Mouse (Mus musculus): Measurements from ENCODE around the gene Ppp2r5e. TPM values are rescaled to one million over a fixed set of nuclear protein-coding genes. Genes with fewer than 3 reads are reported as not detected.

The Ppp2r5e gene
- polyA plus RNA-seq, 1 experiment from 2014 or later = 19.9 TPM

- ATAC-seq (ENCODE audit: low FRiP score) = no peak
- Histone ChIP-seq H3K27me3 (no peaks in the 10 kb centered on the region), H3K4me1 (replicated peaks) (peaks cover 4% of the 10 kb centered on the region; the same call in 1 of the 2 replicates), H3K9ac (no peak overlapping the region), H3K9me3 (no peaks in the 10 kb centered on the region), H3K27ac (no peak overlapping the region), H3K4me3 (no peak overlapping the region), H3K4me2 (no peak overlapping the region), H3K36me3 (peaks cover 12% of the 10 kb centered on the region; the same call in 1 of the 2 replicates)
- WGBS = 94% methylated on average over 3 of the region's 3 CpGs
Measured at GRCm38 (mm10) chr12:75472107-75472506, 123.9 kb downstream of the Ppp2r5e start.

GRCm38 (mm10) chr12:75467814-75468213 lies 128.2 kb downstream of the Ppp2r5e start:
- 90% methylated on average over 6 of the region's 6 CpGs for WGBS
- Histone ChIP-seq H3K36me3 (peaks cover 47% of the 10 kb centered on the region), H3K4me3 (no peak overlapping the region), H3K27me3 (no peaks in the 10 kb centered on the region), H3K27ac (no peak overlapping the region), H3K9ac (no peak overlapping the region), H3K4me2 (no peak overlapping the region), H3K4me1 (replicated peaks) (peaks cover 3% of the 10 kb centered on the region; the same call in 1 of the 2 replicates), H3K9me3 (no peaks in the 10 kb centered on the region)
- no peak for ATAC-seq (ENCODE audit: low FRiP score)

GRCm38 (mm10) chr12:75467127-75467526 lies 128.9 kb downstream of the Ppp2r5e start:
- Histone ChIP-seq H3K4me3 (no peak overlapping the region), H3K27me3 (no peaks in the 10 kb centered on the region), H3K36me3 (peaks cover 49% of the 10 kb centered on the region), H3K4me2 (no peak overlapping the region), H3K4me1 (replicated peaks) (peaks cover 3% of the 10 kb centered on the region; the same call in 1 of the 2 replicates), H3K9ac (no peak overlapping the region), H3K27ac (no peak overlapping the region), H3K9me3 (no peaks in the 10 kb centered on the region)
- WGBS = 88% methylated on average over 5 of the region's 5 CpGs
- ATAC-seq (ENCODE audit: low FRiP score) = no peak

- Histone ChIP-seq H3K36me3 (peaks cover 57% of the 10 kb centered on the region), H3K27ac (no peak overlapping the region)
- 92% methylated on average over 7 of the region's 7 CpGs for WGBS
Measured at GRCm38 (mm10) chr12:75466206-75466605, 129.8 kb downstream of the Ppp2r5e start.

GRCm38 (mm10) chr12:75464016-75464769 lies 131.9 kb downstream of the Ppp2r5e start:
- Histone ChIP-seq H3K27me3 (no peaks in the 10 kb centered on the region), H3K4me3 (no peak overlapping the region), H3K4me1 (replicated peaks) (no peaks in the 10 kb centered on the region), H3K36me3 (peaks cover 72% of the 10 kb centered on the region), H3K4me2 (no peak overlapping the region), H3K27ac (no peak overlapping the region), H3K9me3 (no peaks in the 10 kb centered on the region), H3K9ac (no peak overlapping the region)
- no peak for ATAC-seq (ENCODE audit: low FRiP score)
- WGBS = 86% methylated on average over 9 of the region's 9 CpGs

More at GRCm38 (mm10) chr12:75466206-75466605, 129.8 kb downstream of the Ppp2r5e start:
- no peak overlapping the region for H3K4me3 ChIP-seq
- H3K4me2 ChIP-seq = no peak overlapping the region
- H3K9ac ChIP-seq = no peak overlapping the region
- H3K4me1 ChIP-seq (replicated peaks) = peaks cover 3% of the 10 kb centered on the region; the same call in 1 of the 2 replicates
- ATAC-seq (ENCODE audit: low FRiP score) = no peak
- no peaks in the 10 kb centered on the region for H3K27me3 ChIP-seq
- no peaks in the 10 kb centered on the region for H3K9me3 ChIP-seq

GRCm38 (mm10) chr12:75460561-75460960 lies 135.5 kb downstream of the Ppp2r5e start:
- ATAC-seq (ENCODE audit: low FRiP score) = no peak
- no peaks in the 10 kb centered on the region for H3K27me3 ChIP-seq
- H3K36me3 ChIP-seq = peaks cover 74% of the 10 kb centered on the region

GRCm38 (mm10) chr12:75459656-75460055 lies 136.4 kb downstream of the Ppp2r5e start:
- ATAC-seq (ENCODE audit: low FRiP score) = no peak
- H3K36me3 ChIP-seq = peaks cover 65% of the 10 kb centered on the region
- WGBS = 83% methylated on average over 5 of the region's 5 CpGs

More at GRCm38 (mm10) chr12:75460561-75460960, 135.5 kb downstream of the Ppp2r5e start:
- Histone ChIP-seq H3K9ac (no peak overlapping the region), H3K4me1 (replicated peaks) (no peaks in the 10 kb centered on the region), H3K4me2 (no peak overlapping the region), H3K9me3 (no peaks in the 10 kb centered on the region), H3K4me3 (no peak overlapping the region), H3K27ac (no peak overlapping the region)
- WGBS = 91% methylated on average over 5 of the region's 5 CpGs

GRCm38 (mm10) chr12:75453441-75453840 lies 142.6 kb downstream of the Ppp2r5e start:
- Histone ChIP-seq H3K4me2 (no peak overlapping the region), H3K9ac (no peak overlapping the region), H3K36me3 (peaks cover 54% of the 10 kb centered on the region), H3K4me1 (replicated peaks) (no peaks in the 10 kb centered on the region), H3K9me3 (no peaks in the 10 kb centered on the region), H3K27me3 (no peaks in the 10 kb centered on the region), H3K27ac (no peak overlapping the region), H3K4me3 (no peak overlapping the region)
- no peak for ATAC-seq (ENCODE audit: low FRiP score)
- 97% methylated on average over 6 of the region's 6 CpGs for WGBS

More at GRCm38 (mm10) chr12:75459656-75460055, 136.4 kb downstream of the Ppp2r5e start:
- H3K4me1 ChIP-seq (replicated peaks) = no peaks in the 10 kb centered on the region
- no peak overlapping the region for H3K4me3 ChIP-seq
- H3K27ac ChIP-seq = no peak overlapping the region
- H3K9ac ChIP-seq = no peak overlapping the region
- H3K27me3 ChIP-seq = no peaks in the 10 kb centered on the region
- no peaks in the 10 kb centered on the region for H3K9me3 ChIP-seq
- no peak overlapping the region for H3K4me2 ChIP-seq

- no peak for ATAC-seq (ENCODE audit: low FRiP score)
- 81% methylated on average over 4 of the region's 4 CpGs for WGBS
- H3K9me3 ChIP-seq = no peaks in the 10 kb centered on the region
- H3K27me3 ChIP-seq = no peaks in the 10 kb centered on the region
- H3K4me3 ChIP-seq = no peak overlapping the region
- no peaks in the 10 kb centered on the region for H3K4me1 ChIP-seq (replicated peaks)
- no peak overlapping the region for H3K9ac ChIP-seq
- no peak overlapping the region for H3K27ac ChIP-seq
- no peak overlapping the region for H3K4me2 ChIP-seq
- H3K36me3 ChIP-seq = peaks cover 51% of the 10 kb centered on the region
Measured at GRCm38 (mm10) chr12:75453027-75453426, 143.0 kb downstream of the Ppp2r5e start.

GRCm38 (mm10) chr12:75450592-75450991 lies 145.5 kb downstream of the Ppp2r5e start:
- no peak overlapping the region for H3K4me3 ChIP-seq
- 97% methylated on average over 8 of the region's 8 CpGs for WGBS
- H3K4me1 ChIP-seq (replicated peaks) = no peaks in the 10 kb centered on the region
- H3K4me2 ChIP-seq = no peak overlapping the region
- no peak overlapping the region for H3K27ac ChIP-seq
- no peak overlapping the region for H3K9ac ChIP-seq
- no peak for ATAC-seq (ENCODE audit: low FRiP score)
- peaks cover 41% of the 10 kb centered on the region for H3K36me3 ChIP-seq
- H3K9me3 ChIP-seq = no peaks in the 10 kb centered on the region
- H3K27me3 ChIP-seq = no peaks in the 10 kb centered on the region

- no peak overlapping the region for H3K9ac ChIP-seq
- H3K4me2 ChIP-seq = no peak overlapping the region
- H3K4me3 ChIP-seq = no peak overlapping the region
- H3K27me3 ChIP-seq = no peaks in the 10 kb centered on the region
- peaks cover 41% of the 10 kb centered on the region for H3K36me3 ChIP-seq
- 77% methylated on average over 14 of the region's 14 CpGs for WGBS
- no peak for ATAC-seq (ENCODE audit: low FRiP score)
- no peak overlapping the region for H3K27ac ChIP-seq
- no peaks in the 10 kb centered on the region for H3K9me3 ChIP-seq
- H3K4me1 ChIP-seq (replicated peaks) = no peaks in the 10 kb centered on the region
Measured at GRCm38 (mm10) chr12:75450011-75450410, 146.0 kb downstream of the Ppp2r5e start.

- Histone ChIP-seq H3K9me3 (no peaks in the 10 kb centered on the region), H3K36me3 (peaks cover 41% of the 10 kb centered on the region), H3K4me1 (replicated peaks) (no peaks in the 10 kb centered on the region), H3K27ac (no peak overlapping the region), H3K4me2 (no peak overlapping the region), H3K9ac (no peak overlapping the region), H3K27me3 (no peaks in the 10 kb centered on the region), H3K4me3 (no peak overlapping the region)
- 69% methylated on average over 6 of the region's 6 CpGs for WGBS
- 0 out of 2 replicates have a peak, but pooled peaks have one; percentile 52 for ATAC-seq (ENCODE audit: low FRiP score)
Measured at GRCm38 (mm10) chr12:75449475-75449966, 146.5 kb downstream of the Ppp2r5e start.

- no peak overlapping the region for H3K27ac ChIP-seq
- 89% methylated on average over 5 of the region's 5 CpGs for whole genome bisulfite sequencing
- no peaks in the 10 kb centered on the region for H3K4me1 ChIP-seq (replicated peaks)
- H3K9ac ChIP-seq = no peak overlapping the region
- peaks cover 41% of the 10 kb centered on the region for H3K36me3 ChIP-seq
- ATAC-seq (ENCODE audit: low FRiP score) = no peak
- no peak overlapping the region for H3K4me3 ChIP-seq
- H3K9me3 ChIP-seq = no peaks in the 10 kb centered on the region
- no peaks in the 10 kb centered on the region for H3K27me3 ChIP-seq
- H3K4me2 ChIP-seq = no peak overlapping the region
Measured at GRCm38 (mm10) chr12:75448921-75449320, 147.1 kb downstream of the Ppp2r5e start.

Data from hindbrain, embryonic 13.5 days (tissue).